Mouse (Mus musculus) frontal cortex, postnatal 14 days (tissue): Measurements from ENCODE around the gene Prss23.

Experiments used
- DNase-seq, 2 experiments: peaks; one replicate each; pipeline ENCODE4 v3.0.0; 2022; ENCODE audit warnings: low spot score in 2 of 2

The Prss23 gene

DNA sequence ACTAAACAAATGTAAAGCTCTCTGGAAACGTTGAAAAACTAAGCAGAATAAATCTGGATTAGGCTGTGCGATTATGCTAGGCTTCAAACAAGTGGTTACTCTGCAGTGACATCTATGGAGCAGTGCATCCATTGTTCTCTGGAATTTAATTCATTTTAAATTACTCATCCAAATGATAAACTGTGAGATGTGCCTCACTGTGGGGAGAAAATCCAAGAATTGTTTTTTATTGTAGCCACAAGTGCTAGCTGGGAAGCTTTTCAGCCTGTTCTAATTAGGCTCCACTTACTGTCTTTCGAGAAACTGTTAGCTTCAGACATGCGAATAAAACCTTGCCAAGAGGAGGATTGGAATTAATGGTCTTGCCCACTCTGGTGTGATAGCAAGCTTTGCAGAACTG lies 18.3 kb downstream of the Prss23 start:
- DNase-seq: no peak

DNA sequence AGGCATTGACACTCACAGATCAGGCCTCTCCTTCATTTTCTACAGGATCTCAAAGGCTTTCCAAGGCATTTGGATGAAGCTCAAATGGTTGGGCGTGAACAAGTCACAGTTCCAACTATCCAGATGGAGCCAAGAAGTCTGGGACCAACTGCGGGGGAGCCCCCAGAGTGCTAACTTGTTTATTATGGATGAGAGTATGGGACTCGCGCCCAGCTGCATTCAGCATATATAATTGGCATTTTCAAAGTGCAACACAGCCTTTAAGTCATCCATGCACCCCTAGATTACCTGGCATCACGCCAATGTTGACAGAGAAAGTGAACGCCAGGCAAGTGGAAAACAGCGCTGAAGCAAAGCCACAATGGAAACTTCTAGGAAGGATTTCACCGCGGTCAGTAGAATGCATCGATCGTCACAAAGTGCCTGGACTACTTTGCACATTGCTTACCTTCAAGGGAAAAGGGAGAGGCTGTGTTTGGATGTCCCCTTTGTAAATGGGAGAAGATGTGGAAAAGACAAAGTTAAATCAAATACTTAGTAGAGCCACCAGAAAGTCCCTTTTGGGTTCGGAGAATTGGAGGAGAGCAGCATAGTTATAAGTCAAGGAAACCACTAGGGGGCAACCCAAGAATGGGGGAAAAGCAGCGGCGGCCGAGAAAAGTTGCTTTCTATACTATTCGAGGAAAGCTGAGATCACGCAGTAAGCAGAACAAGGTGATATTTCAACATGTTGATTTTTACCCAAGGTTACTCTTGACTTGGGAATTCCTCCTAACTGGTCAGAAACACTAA lies 27.3 kb downstream of the Prss23 start:
- peak; percentile 52 to 62 for DNase-seq

GRCm38 (mm10) chr7:89483769-89484568 lies 43.0 kb downstream of the Prss23 start:
- DNase-seq: no peak

GRCm38 (mm10) chr7:89481723-89482122 lies 45.3 kb downstream of the Prss23 start:
- DNase-seq: no peak

DNA sequence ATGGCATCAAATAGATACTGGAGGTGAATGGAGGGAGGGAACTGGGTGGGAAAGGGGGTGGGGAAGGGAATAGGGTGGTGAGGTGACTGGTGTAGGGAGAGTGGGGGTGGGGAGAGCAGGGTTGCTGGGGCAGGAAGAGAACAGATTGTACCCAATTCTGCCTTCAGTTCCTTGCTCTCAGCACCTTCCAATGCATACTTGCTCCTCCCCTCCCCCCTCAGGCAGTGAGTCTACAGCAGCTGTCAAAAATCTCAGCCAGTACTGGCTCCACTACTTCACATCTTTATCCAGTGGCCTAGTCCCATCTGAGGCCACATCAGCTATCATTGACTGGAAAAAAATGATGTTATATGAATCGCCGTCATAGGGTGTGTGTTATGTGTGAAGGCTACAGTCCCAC lies 48.5 kb downstream of the Prss23 start:
- no peak for DNase-seq

DNA sequence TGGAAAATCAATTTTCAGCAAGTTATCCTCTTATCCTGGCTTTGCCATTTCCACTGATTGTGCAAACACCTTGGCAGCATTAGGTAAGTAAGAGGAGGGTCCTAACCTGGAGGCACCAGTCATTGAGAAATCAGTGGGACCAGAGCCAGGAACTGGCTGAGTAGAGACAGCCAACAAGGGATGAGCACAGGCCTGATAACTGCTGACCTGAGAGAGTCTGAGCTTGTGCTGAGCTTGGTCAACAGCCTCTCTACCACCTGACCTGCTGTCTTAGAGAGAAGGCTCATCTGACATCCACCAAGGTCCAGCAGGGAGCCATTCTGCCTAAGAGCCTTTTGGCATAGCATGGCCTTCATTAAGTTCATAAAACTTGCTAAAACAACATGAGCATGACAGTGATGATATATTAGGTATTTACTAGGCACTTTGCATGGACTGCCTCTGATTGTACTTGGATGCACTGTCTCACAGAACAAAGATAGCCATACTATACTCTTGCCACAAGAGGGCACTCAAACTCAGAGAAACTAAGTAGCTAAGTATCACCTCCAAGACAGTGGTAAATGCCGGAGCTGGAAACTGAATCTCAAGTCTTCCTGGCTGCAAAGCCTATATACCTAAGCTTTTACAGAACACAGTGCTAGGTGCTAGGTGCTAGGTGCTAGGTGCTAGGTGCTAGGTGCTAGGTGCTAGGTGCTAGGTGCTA lies 49.5 kb downstream of the Prss23 start:
- DNase-seq: no peak

DNA sequence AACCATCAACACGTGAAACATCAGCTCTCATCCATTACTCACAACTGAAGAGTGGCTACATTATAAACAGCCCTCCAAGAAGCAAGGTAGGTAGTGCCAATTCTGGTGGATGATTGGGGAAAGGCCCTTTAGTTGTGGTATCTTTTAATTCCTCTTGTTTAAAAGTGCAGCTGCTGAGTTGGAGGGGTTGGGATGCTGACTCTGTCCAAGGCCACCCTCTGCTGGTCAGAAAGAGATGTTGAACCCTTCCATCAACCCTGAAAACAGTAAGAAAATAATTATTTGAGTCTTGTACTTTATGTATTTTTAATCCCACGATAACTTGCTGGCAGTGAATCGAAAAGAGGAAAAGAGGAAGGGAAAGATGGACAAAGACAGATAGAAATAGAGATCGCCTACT lies 53.5 kb downstream of the Prss23 start:
- DNase-seq: no peak

DNA sequence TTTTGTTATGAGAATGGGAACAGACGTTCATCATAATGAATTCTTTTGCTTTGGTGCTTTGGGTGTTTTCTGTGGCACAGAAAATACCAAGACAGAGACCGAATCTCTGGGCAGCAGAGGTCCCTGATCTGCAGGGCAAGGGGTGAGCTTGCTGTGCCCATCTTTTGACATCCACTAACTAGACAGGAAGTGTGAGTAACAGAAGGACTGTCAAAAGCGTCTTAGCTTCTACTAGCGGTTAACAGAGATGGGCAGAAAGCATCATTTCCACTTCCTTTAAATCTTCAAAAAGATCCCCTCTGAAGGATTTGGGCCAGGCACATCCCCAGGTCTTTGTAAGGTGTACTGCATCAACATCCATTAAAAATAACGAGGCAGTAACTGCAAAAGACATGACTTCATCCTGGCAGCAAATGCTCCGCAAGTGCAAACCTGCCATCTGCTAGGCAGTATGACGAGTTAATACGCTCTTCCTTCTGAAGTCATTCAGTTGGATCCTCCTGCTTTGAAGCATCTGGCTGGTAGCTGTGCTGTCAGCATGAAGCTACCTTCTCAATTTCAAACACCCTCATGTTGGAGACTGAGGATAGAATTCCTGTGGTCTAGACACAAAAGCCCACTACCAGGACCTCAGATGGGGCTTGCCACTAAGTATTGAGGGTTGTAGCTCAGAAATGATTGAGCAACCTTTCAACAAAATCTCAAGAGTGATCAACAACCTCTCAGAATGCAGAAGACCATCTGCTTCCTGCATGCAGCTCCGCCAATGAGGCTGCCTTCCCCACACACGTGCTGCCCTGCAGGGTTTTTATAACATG lies 63.0 kb downstream of the Prss23 start:
- DNase-seq: no peak

- DNase-seq: no peak
These were observed 63.7 kb downstream of the Prss23 start for GRCm38 (mm10) chr7:89463246-89463645.

DNA sequence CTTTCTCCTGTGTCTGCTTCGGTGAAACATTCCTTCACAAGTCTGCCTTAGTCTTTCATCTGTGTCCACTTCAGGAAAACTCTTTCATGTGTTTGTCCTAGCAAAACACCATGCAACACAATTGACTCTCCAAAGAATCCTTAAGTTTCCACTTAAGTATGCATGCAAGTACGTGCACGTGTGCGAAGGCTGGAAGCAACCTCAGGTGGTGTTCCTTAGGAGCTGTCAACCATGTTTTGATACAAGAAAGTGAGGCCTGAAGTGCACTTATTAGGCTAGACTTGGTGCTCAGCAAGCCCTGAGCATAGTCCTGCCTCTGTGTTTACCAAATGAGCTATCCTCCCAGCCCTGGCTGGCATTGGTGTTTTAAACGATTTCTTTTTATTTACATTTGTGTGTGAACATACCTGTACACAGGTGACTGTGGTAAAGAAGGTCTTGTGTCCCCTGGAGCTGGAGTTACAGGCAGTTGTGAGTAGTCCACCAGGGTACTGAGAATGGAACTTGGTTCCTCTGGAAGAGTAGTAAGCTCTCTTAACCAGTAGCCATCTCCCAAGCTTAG lies 64.3 kb downstream of the Prss23 start:
- no peak for DNase-seq

GRCm38 (mm10) chr7:89461351-89461750 lies 65.6 kb downstream of the Prss23 start:
- no peak for DNase-seq

DNA sequence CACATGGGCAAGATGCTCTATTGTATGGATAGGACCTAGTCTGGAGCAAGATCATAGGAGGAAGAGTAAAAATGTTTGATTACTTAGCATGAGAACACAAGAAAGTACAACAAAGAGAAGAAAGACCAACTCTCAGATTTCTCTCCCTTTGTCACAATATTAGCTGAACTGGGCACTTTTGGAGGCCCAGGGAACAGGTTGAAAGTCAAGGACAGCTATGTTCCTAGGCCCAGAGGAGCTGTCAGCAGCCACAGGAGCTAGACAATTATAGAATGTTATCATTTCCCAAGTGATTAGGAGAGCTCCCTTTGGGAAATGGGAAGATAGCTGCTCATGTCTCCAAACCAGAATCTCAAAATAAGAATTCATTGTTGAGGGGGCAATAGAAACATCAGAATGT lies 66.1 kb downstream of the Prss23 start:
- no peak for DNase-seq

DNA sequence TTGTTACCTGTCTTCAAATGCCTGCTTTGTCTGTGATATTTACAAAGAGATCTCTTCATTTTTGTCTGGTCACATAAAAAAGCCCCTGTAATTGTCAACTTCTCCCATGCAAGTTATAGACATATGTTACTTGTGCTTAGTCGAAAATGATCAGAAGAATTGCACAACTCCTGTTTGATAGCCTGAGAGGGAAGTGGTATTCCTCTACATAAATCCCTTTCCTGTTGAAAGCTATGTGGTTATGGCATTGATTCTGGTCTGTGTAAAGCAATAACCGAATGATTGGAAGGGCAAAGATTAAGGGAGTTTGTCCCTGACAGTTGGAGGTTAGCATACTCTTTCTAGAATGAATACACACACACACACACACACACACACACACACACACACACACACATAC lies 67.3 kb downstream of the Prss23 start:
- DNase-seq: no peak
